ENCODE assay signal across 7 mouse cellular contexts in the genomic region with DNA sequence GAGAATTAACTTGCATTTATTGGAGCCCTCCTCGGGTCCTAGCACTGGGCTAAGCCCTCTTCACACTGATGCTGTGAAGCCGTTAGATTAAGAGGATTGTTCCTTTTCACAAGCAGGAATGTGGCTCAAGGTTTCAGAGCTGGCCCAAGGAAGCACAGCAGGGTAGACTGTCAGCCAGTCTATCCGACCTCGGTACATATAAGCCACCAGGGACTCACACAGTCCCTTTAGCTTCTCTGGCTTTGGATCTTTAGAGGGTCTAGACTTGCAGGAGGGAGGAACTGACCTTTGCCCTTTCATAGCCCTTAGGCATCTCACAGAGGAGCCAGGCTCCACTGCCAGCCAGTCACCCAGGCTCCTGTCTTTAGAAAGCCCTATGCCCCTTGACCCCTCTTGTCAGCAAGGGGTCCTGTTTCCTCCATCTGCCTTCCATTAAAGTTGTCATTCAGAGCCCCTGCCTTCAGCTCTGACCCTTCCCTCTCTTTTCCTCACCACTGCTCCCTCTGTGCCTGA. TPM values are rescaled to one million over a fixed set of nuclear protein-coding genes. Genes with fewer than 3 reads are reported as not detected.
DNase-seq lines count a peak whose midpoint lies in the region; ATAC-seq and TF ChIP-seq lines count a peak whose summit lies in the region.

TSS of gene Asb6 (minus strand) at position 51 of the 513 bp plus-strand sequence.

- H3K9ac ChIP-seq in embryonic facial prominence, embryonic 11.5 days (replicated peaks; ENCODE audit: low read length) = no peak within 1 kb of the TSS
- no peak within 1 kb of the TSS for H3K9ac ChIP-seq in hindbrain, embryonic 16.5 days (ENCODE audit: low read depth, low read length)

- WGBS in spleen, adult 2 months = 75% methylated on average over 4 of the region's 4 CpGs
- WGBS in embryonic facial prominence, embryonic 11.5 days = 8% methylated on average over 4 of the region's 4 CpGs
- 11% methylated on average over 4 of the region's 4 CpGs for WGBS in hindbrain, embryonic 16.5 days

- no peak for TF ChIP-seq POLR2A in spleen, adult 2 months (IDR thresholded peaks at IDR 0.05; ENCODE audit: low read depth, low read length)

- H3K27ac ChIP-seq in spleen, adult 2 months (ENCODE audit: insufficient read depth, low read length) = no peak within 1 kb of the TSS
- 0 out of 2 replicates have a peak within 1 kb of the TSS, but pooled peaks have one; percentile 6 for H3K27ac ChIP-seq in embryonic facial prominence, embryonic 11.5 days (replicated peaks; ENCODE audit: low read depth, low read length)
- no peak within 1 kb of the TSS for H3K27ac ChIP-seq in hindbrain, embryonic 16.5 days (ENCODE audit: low read depth, low read length)

- no peak within 1 kb of the TSS for H3K4me3 ChIP-seq in spleen, adult 2 months (ENCODE audit: extremely low read depth, insufficient read depth, insufficient read length)
- no peak within 1 kb of the TSS for H3K4me3 ChIP-seq in embryonic facial prominence, embryonic 11.5 days (ENCODE audit: low read depth, low read length)
- H3K4me3 ChIP-seq in hindbrain, embryonic 16.5 days (ENCODE audit: low read length) = no peak within 1 kb of the TSS

- no peaks in the 10 kb centered on the region for H3K9me3 ChIP-seq in embryonic facial prominence, embryonic 11.5 days (replicated peaks; ENCODE audit: control insufficient read depth, low read length)
- no peaks in the 10 kb centered on the region for H3K9me3 ChIP-seq in hindbrain, embryonic 16.5 days (ENCODE audit: control insufficient read depth, low read length)

- H3K4me2 ChIP-seq in embryonic facial prominence, embryonic 11.5 days (ENCODE audit: low read depth, low read length) = no peak within 1 kb of the TSS
- H3K4me2 ChIP-seq in hindbrain, embryonic 16.5 days (ENCODE audit: low read length) = no peak within 1 kb of the TSS

- peaks cover 7% of the 10 kb centered on the region; the same call in 1 of the 2 replicates for H3K4me1 ChIP-seq in spleen, adult 2 months (ENCODE audit: control insufficient read depth, insufficient read depth, insufficient read length)
- H3K4me1 ChIP-seq in embryonic facial prominence, embryonic 11.5 days (ENCODE audit: control insufficient read depth, insufficient read depth, low read length) = peaks cover 18% of the 10 kb centered on the region
- H3K4me1 ChIP-seq in hindbrain, embryonic 16.5 days (ENCODE audit: control insufficient read depth, insufficient read depth, low read depth, low read length) = peaks cover 13% of the 10 kb centered on the region

- H3K27me3 ChIP-seq in spleen, adult 2 months (ENCODE audit: control insufficient read depth, insufficient read depth, low read length) = no peaks in the 10 kb centered on the region
- no peaks in the 10 kb centered on the region for H3K27me3 ChIP-seq in embryonic facial prominence, embryonic 11.5 days (ENCODE audit: control insufficient read depth, insufficient read depth, low read length)
- no peaks in the 10 kb centered on the region for H3K27me3 ChIP-seq in hindbrain, embryonic 16.5 days (replicated peaks; ENCODE audit: control insufficient read depth, insufficient read depth, low read length)

- no peak for TF ChIP-seq CTCF in spleen, adult 2 months (IDR thresholded peaks at IDR 0.05; ENCODE audit: extremely low read depth, insufficient read depth, insufficient read length, insufficient replicate concordance)

- no peak for DNase-seq in spleen, adult 2 months (ENCODE audit: low read depth in 1 of 2, low spot score in 2 of 2)
- DNase-seq in spleen, postnatal 36 days (ENCODE audit: low spot score in 2 of 2) = no peak
- DNase-seq in embryonic facial prominence, embryonic 11.5 days (ENCODE audit: low spot score) = peak; percentile 50
- no peak for DNase-seq in thymus, postnatal 14 days
- DNase-seq in right cerebral cortex, postnatal 25 days = no peak

- H3K36me3 ChIP-seq in spleen, adult 2 months (ENCODE audit: control insufficient read depth, insufficient read depth, low read length) = peaks cover 5% of the 10 kb centered on the region; the same call in 1 of the 2 replicates
- peaks cover 2% of the 10 kb centered on the region for H3K36me3 ChIP-seq in embryonic facial prominence, embryonic 11.5 days (replicated peaks; ENCODE audit: control insufficient read depth, insufficient read depth, low read depth, low read length)
- H3K36me3 ChIP-seq in hindbrain, embryonic 16.5 days (ENCODE audit: control insufficient read depth, insufficient read depth, low read length) = 0 out of 2 replicates have a peak, but pooled peaks cover 4% of the 10 kb centered on the region

- ATAC-seq in embryonic facial prominence, embryonic 11.5 days (replicated peaks; ENCODE audit: insufficient number of reproducible peaks, low FRiP score, low TSS enrichment, low read depth) = no peak
- no peak for ATAC-seq in hindbrain, embryonic 16.5 days
- ATAC-seq in megakaryocyte-erythroid progenitor cell, adult 5-6 weeks (replicated peaks; ENCODE audit: low FRiP score, low TSS enrichment, poor library complexity, severe bottlenecking) = no peak

RNA-seq across cellular contexts. Expression of gene Asb6, which starts in this region (rescaled TPM):
- polyA plus RNA-seq in spleen, adult 2 months (2012; rRNA removed) = 51.5 and 61.7 TPM in 2 replicates
- polyA plus RNA-seq in embryonic facial prominence, embryonic 11.5 days (2014; fragmentation: Nextera tagmentation; extraction: Ambion mirVana) = 27.6 and 35.7 TPM in 2 replicates
- polyA plus RNA-seq in hindbrain, embryonic 16.5 days (2015; fragmentation: Nextera tagmentation; extraction: Ambion mirVana) = 44.9 and 47.2 TPM in 2 replicates
- total RNA-seq in megakaryocyte-erythroid progenitor cell, adult 5-6 weeks (2014; fragmentation: Nextera tagmentation) = 30.1 and 31.3 TPM in 2 replicates
- 16.2 and 37.6 TPM in 2 replicates for total RNA-seq in megakaryocyte-erythroid progenitor cell, adult 5-6 weeks (2017)
